Mouse (Mus musculus) small intestine, adult 2 months (tissue): Measurements from ENCODE around the gene Gm4792.

Experiments used
- CTCF ChIP-seq: fragments of 200-500 bp; IDR thresholded peaks from 2 replicates; pipeline ENCODE4 v1.5.1; 2012; ENCODE audit warnings: low read depth, mild to moderate bottlenecking, control low read depth, inconsistent platforms, low read length, moderate library complexity, mixed read lengths; ENCODE audit not compliant: insufficient replicate concordance, insufficient read length; ENCODE audit errors: extremely low read depth
- POLR2A ChIP-seq: fragments of 200-500 bp; IDR thresholded peaks from 2 replicates; pipeline ENCODE4 v1.6.1; 2012; ENCODE audit warnings: low read depth, mild to moderate bottlenecking, control low read depth, inconsistent platforms, low read length, moderate library complexity

DNA sequence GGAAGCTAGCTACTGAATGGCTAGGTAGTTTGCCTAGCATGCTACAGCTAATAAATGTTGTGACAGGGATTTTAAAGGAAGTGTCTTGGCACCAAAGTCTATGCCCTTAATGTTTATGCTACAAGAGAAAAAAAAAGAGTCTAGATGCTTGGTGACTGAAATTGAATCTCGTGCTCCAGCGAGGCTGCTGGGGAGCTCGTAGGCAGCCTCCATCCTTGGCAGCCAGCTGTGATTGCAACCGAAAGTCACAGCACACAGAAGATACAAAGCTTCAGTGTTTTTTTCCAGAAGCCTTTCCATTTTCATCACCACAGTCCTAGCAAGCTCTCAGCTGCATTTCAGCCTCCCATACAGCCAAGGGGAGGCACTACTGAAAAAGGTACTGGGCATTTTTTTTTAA lies 20.1 kb upstream of the Gm4792 start:
- no peak for TF ChIP-seq POLR2A
- TF ChIP-seq CTCF = no peak
